Mouse (Mus musculus): ENCODE measurements around the gene Tmem115.

- TF ChIP-seq CTCF (IDR thresholded peaks at IDR 0.05; ENCODE audit: extremely low read depth, insufficient read depth, insufficient read length, insufficient replicate concordance) = no peak
- no peak for TF ChIP-seq POLR2A (IDR thresholded peaks at IDR 0.05; ENCODE audit: low read depth, low read length)
These were observed 4.5 kb downstream of the Tmem115 start for GRCm38 (mm10) chr9:107538231-107538630.
